Mouse (Mus musculus) layer of hippocampus, adult 18-20 months (tissue): ENCODE data around the gene Gm8246. TPM values are rescaled to one million over a fixed set of nuclear protein-coding genes. Genes with fewer than 3 reads are reported as not detected.
"Not testable (repeated sequence)": the region's sequence is repeated elsewhere in the genome, so short reads cannot be mapped to it uniquely, and the experiment has no call there.

ENCODE experiments used
- DNase-seq, 2 experiments: peaks; one replicate each; pipeline ENCODE4 v3.0.0; 2022; ENCODE audit warnings: low spot score in 2 of 2
- long read RNA-seq: library from polyadenylated mRNA; stranded (forward); transcript quantifications from one replicate; pipeline ENCODE4 v2.0.0, GENCODE M21; 2021
- total RNA-seq, 2 experiments: library from RNA; stranded (reverse); gene quantifications; 2 replicates each; pipeline ENCODE4 v1.2.3; 2021

Gm8246 gene
- total RNA-seq = not detected
- long read RNA-seq = 0 reads

DNA sequence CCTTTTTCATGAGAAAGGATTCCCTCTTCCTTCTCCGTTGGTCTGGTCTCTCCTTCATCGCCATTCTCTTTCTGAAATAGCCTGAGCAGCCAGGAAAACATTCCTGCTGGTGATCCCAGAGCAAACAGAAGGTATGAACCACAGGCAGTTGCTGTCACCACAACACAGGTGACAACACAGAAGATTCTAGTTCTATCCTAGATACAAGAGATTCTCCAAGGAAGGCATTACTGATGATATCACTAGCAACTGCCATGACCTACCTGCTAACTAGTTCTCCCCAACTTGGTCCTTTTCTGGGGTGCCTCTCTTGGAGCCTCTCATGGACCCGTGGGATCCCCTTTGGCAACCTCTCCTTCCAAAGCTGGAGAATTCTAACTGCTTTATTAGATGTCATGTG lies at the start of gene Gm8246:
Gene Gm8246, minus strand, starts transcription at position 101 of the 400 bp plus-strand sequence.
- not testable (repeated sequence) for DNase-seq

DNA sequence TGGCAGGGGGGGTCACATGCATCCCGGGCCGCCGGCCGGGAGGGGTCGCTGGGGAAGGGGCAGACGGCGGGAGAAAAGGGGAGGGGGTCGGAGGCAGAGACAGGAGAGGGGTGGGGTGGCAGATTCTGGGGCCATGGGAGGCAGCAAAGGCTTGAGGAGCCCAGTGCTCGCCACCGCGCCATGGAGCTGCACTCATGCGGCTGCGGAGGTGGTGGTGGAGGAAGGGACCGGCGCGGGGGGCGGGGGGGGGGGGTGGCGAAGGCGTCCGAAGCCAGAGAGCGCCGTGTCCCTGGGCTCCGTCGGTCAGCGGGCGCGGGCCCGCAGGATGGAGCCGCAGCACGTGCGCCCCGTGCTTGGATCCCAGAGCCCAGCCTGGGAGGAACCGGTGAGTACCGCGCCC lies 23.7 kb upstream of the Gm8246 start, which contains the start of gene Gm3488:
Gene Gm3488, plus strand, starts transcription at position 301 of the 400 bp plus-strand sequence.
- DNase-seq = not testable (repeated sequence)

DNA sequence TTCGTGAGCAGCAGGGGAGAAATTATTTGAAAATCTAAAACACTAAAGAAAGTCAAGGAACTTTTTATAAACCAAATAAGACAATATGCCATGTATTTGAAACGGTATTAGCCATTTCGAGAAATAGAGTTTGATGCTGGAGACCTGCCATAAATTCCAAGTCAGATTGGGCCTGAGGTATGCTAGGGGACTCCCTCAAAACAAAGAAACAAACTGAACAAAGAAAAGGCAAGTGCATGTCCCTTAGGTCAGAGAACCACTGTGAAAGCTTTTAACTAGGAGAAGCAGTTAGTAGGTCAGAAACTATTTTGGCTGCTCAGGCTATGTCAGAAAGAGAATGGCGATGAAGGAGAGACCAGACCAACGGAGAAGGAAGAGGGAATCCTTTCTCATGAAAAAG lies 6.3 kb upstream of the Gm8246 start, which contains the start of gene Gm3187:
Gene Gm3187, plus strand, starts transcription at position 301 of the 400 bp plus-strand sequence.
- not testable (repeated sequence) for DNase-seq

DNA sequence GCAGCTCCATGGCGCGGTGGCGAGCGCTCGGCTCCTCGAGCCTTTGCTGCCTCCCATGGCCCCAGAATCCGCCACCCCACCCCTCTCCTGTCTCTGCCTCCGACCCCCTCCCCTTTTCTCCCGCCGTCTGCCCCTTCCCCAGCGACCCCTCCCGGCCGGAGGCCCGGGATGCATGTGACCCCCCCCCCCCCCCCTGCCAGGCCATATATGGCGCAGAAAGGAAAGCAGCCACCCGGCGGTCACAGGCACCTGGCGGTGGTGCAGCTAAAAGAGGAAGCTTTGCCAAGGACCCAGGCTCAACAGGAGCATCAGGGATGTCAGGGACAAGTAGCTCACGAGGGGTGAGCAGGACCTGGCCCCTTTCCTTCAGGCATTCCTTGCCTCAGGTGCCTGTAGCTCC lies 17.2 kb downstream of the Gm8246 start:
- DNase-seq = not testable (repeated sequence)

DNA sequence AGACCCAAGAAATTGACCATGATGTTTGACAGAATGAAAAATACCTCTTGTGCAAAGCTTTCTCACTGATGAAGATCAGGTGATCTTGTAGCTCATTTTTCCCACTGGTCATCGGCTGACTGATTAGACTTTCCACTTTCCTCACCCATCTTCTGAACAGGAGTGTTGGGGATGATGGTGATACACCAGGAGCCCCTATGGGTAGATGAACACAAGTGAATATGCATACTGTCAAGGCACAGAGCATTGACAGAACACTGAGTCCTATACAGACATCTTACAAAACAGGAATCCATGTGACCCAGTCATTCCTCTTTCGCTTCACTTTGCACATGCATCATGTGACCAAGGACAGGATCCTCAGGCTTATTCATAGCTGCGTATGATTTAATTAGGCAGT lies 22.3 kb downstream of the Gm8246 start, which contains the start of gene Gm3194:
Gene Gm3194, minus strand, starts transcription at position 101 of the 400 bp plus-strand sequence.
- DNase-seq = not testable (repeated sequence)

Other genes starting within 250 kb of the Gm8246 start
- gene Gm3526, start 217.2 kb downstream of the Gm8246 start, total RNA-seq = not detected
- gene Gm3542, start 142.9 kb downstream of the Gm8246 start, total RNA-seq = not detected
- not detected for gene Gm3500, start 88.8 kb downstream of the Gm8246 start, total RNA-seq
- gene Gm3194, start 22.4 kb downstream of the Gm8246 start, total RNA-seq = 1 to 10 TPM; 3.0 TPM
- not detected for gene Gm3187, start 6.4 kb upstream of the Gm8246 start, total RNA-seq
- under 1 TPM; 0.23 to 0.35 TPM for gene Gm3488, start 23.8 kb upstream of the Gm8246 start, total RNA-seq
- gene Gm3532, start 60.7 kb upstream of the Gm8246 start, total RNA-seq = not detected
- not detected for gene Gm8265, start 155.2 kb upstream of the Gm8246 start, total RNA-seq
- not detected for gene Gm9603, start 209.6 kb upstream of the Gm8246 start, total RNA-seq